Mouse (Mus musculus): Measurements from ENCODE around the gene Prpsap1. TPM values are rescaled to one million over a fixed set of nuclear protein-coding genes. Genes with fewer than 3 reads are reported as not detected.

Prpsap1 gene
- polyA plus RNA-seq, 1 experiment = 81.0 TPM

DNA sequence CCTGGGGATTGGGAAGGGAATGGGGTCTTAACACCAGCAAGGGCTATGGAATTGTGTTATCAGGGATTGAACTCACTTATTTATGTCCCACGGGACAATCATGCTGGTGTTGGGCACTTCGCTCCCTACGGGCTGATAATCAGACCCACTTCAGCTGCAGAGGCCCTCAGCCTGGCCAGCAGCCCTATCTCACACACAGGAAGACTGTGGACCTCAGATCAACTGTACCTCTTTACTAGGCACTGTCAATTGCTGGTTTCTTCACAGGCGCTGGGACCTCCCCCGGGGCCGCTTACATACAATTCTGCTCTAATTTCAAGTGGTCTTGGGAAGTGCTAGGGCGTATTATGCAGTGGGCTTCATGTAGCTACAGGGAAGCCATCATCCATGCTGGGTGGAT lies 42.7 kb upstream of the Prpsap1 start:
- Histone ChIP-seq H3K27me3 (ENCODE audit: control insufficient read depth, insufficient read depth, insufficient read length) (no peaks in the 10 kb centered on the region), H3ac (ENCODE audit: control insufficient read depth, insufficient read length, low read depth) (no peak overlapping the region), H3K4me3 (ENCODE audit: insufficient read depth, poor library complexity, severe bottlenecking) (no peak overlapping the region), H3K36me3 (ENCODE audit: control insufficient read depth, insufficient read depth) (peaks cover 44% of the 10 kb centered on the region), H3K79me3 (ENCODE audit: low read depth) (no peaks in the 10 kb centered on the region), H3K79me2 (ENCODE audit: control insufficient read depth, insufficient read depth) (peaks cover 6% of the 10 kb centered on the region)
- no peak for TF ChIP-seq FOSL1 (IDR thresholded peaks at IDR 0.05; ENCODE audit: insufficient read depth, low read length, poor library complexity, severe bottlenecking)
- TF ChIP-seq CTCF (IDR thresholded peaks at IDR 0.05; ENCODE audit: control insufficient read depth, insufficient read depth, insufficient read length) = no peak
- TF ChIP-seq MAX (IDR thresholded peaks at IDR 0.05) = no peak
- no peak for TF ChIP-seq MYOG (IDR thresholded peaks at IDR 0.05; ENCODE audit: control insufficient read depth, extremely low read depth, insufficient read length)
- no peak for TF ChIP-seq CEBPB (IDR thresholded peaks at IDR 0.05; ENCODE audit: low read depth)
- no peak for TF ChIP-seq USF1 (IDR thresholded peaks at IDR 0.05; ENCODE audit: low read depth)
- TF ChIP-seq MYOD1 (IDR thresholded peaks at IDR 0.05; ENCODE audit: control insufficient read depth, insufficient read length, low read depth) = no peak

DNA sequence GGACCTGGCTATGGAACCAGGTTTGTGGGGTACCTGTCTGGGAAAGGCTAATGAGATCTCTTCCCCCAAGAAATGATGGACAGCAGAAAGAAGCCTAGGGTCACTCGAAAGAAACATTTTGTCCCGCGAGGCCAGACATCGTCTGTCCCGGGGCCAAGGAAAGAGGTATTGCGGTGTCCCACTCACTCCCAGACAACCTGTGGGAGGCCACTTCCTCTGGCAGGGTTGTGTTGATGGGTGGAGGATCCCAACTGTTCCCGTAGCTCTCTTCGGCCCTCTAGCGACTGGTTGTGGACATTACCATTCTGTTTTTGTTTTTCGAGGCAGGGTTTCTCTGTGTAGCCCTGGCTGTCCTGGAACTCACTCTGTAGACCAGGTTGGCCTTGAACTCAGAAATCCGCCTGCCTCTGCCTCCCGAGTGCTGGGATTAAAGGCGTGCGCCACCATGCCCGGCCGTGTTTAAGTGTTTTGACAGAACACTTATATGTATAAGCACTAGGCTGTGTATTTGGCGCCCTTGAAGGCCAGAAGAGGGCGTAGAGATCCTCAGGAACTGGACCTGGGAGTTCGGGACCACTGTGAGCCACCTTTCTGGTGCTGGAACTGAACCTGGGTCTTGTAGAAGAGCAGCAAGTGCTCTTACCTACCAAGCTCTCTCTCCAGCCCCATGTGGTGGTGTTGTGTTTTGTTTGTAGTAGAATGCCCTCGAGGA lies 40.3 kb upstream of the Prpsap1 start:
- H3K4me3 ChIP-seq (ENCODE audit: insufficient read depth, poor library complexity, severe bottlenecking) = peak overlapping the region; percentile 55
- H3K79me2 ChIP-seq (ENCODE audit: control insufficient read depth, insufficient read depth) = peaks cover 13% of the 10 kb centered on the region
- H3K27me3 ChIP-seq (ENCODE audit: control insufficient read depth, insufficient read depth, insufficient read length) = no peaks in the 10 kb centered on the region
- no peaks in the 10 kb centered on the region for H3K79me3 ChIP-seq (ENCODE audit: low read depth)
- H3K36me3 ChIP-seq (ENCODE audit: control insufficient read depth, insufficient read depth) = peaks cover 22% of the 10 kb centered on the region
- no peak overlapping the region for H3ac ChIP-seq (ENCODE audit: control insufficient read depth, insufficient read length, low read depth)
- TF ChIP-seq MYOG (IDR thresholded peaks at IDR 0.05; ENCODE audit: control insufficient read depth, extremely low read depth, insufficient read length) (no peak), MYOD1 (IDR thresholded peaks at IDR 0.05; ENCODE audit: control insufficient read depth, insufficient read length, low read depth) (no peak), USF1 (IDR thresholded peaks at IDR 0.05; ENCODE audit: low read depth) (no peak), CTCF (IDR thresholded peaks at IDR 0.05; ENCODE audit: control insufficient read depth, insufficient read depth, insufficient read length) (peak; percentile 69), MAX (IDR thresholded peaks at IDR 0.05) (no peak), CEBPB (IDR thresholded peaks at IDR 0.05; ENCODE audit: low read depth) (no peak), FOSL1 (IDR thresholded peaks at IDR 0.05; ENCODE audit: insufficient read depth, low read length, poor library complexity, severe bottlenecking) (no peak)

DNA sequence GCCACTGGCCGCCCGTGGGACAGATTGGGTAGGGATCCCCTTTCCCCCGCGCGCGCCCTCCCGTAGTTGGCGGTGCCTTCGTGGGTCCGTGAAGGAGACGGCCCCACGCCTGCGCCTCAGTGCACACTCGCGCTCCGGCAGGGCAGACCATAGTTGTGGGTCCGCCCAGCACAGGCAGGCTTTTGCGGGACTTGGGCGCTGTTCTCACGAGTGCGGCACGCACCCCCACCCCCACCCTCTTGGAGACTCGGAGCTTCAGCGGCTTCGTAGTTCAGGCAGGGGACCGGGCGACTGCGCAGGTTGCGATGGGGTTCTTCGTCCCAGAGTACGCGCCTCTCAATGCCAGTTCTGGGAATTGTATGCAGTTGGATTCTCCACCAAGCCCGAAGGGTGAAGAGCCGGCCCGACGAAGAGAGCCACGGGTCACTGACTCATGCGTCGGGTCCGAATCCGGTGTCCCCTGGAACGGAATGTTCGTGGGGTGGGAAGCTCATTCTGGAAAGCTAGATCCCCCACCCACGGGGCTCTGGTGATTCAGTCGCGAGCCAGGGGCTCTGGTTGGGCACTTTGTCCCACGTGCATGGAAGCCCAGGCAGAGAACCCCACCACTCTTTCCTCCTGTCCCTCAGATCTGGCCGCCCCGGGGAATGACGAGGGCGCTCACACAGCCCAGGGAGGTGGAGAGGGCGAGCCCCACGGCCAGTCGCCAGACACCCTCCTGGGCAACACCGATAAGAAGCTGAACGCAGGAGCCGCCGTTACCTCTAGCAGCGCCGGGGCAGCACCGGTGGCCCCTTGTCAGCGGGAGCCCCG lies 39.5 kb upstream of the Prpsap1 start:
- Histone ChIP-seq H3K36me3 (ENCODE audit: control insufficient read depth, insufficient read depth) (peaks cover 14% of the 10 kb centered on the region), H3K4me3 (ENCODE audit: insufficient read depth, poor library complexity, severe bottlenecking) (peak overlapping the region; percentile 55), H3K27me3 (ENCODE audit: control insufficient read depth, insufficient read depth, insufficient read length) (no peaks in the 10 kb centered on the region), H3K79me2 (ENCODE audit: control insufficient read depth, insufficient read depth) (peaks cover 13% of the 10 kb centered on the region), H3K79me3 (ENCODE audit: low read depth) (no peaks in the 10 kb centered on the region), H3ac (ENCODE audit: control insufficient read depth, insufficient read length, low read depth) (peak overlapping the region; percentile 84)
- TF ChIP-seq MAX (IDR thresholded peaks at IDR 0.05) = peak; percentile 11
- TF ChIP-seq CEBPB (IDR thresholded peaks at IDR 0.05; ENCODE audit: low read depth) = no peak
- TF ChIP-seq MYOD1 (IDR thresholded peaks at IDR 0.05; ENCODE audit: control insufficient read depth, insufficient read length, low read depth) = no peak
- TF ChIP-seq MYOG (IDR thresholded peaks at IDR 0.05; ENCODE audit: control insufficient read depth, extremely low read depth, insufficient read length) = no peak

DNA sequence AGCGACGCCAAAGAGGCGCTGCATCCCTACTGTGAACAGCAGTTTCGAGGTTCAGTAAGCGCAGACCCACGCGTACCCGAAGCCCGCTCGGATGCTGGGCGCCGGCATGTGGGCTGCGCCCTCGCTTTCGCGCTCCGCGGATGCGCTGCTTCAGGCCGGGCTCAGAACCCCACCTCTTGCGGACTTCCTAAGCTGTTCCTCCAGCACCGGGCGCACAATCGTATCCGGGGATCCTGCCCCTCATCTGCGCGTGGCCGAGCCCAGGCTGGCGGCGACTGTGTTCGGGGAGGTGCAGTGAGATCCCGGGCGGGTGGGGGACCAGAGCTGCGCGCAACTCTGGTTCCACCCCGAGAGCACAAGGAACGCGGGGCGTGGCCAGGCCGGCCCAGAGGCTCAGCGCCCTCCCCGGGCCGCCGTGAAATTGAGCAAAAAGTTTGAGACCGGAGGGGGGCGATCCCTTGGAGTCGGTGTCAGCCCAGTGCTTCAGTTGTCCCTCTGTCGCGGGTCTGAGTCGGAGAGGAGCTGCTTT lies 38.9 kb upstream of the Prpsap1 start:
- no peaks in the 10 kb centered on the region for H3K27me3 ChIP-seq (ENCODE audit: control insufficient read depth, insufficient read depth, insufficient read length)
- H3K79me2 ChIP-seq (ENCODE audit: control insufficient read depth, insufficient read depth) = peaks cover 13% of the 10 kb centered on the region
- TF ChIP-seq CTCF (IDR thresholded peaks at IDR 0.05; ENCODE audit: control insufficient read depth, insufficient read depth, insufficient read length) (peak; percentile 6), MYOG (IDR thresholded peaks at IDR 0.05; ENCODE audit: control insufficient read depth, extremely low read depth, insufficient read length) (no peak), MAX (IDR thresholded peaks at IDR 0.05) (peak; percentile 69), FOSL1 (IDR thresholded peaks at IDR 0.05; ENCODE audit: insufficient read depth, low read length, poor library complexity, severe bottlenecking) (no peak)
- H3ac ChIP-seq (ENCODE audit: control insufficient read depth, insufficient read length, low read depth) = peak overlapping the region; percentile 84
- peaks cover 7% of the 10 kb centered on the region for H3K36me3 ChIP-seq (ENCODE audit: control insufficient read depth, insufficient read depth)
- peak overlapping the region; percentile 55 for H3K4me3 ChIP-seq (ENCODE audit: insufficient read depth, poor library complexity, severe bottlenecking)
- no peaks in the 10 kb centered on the region for H3K79me3 ChIP-seq (ENCODE audit: low read depth)

DNA sequence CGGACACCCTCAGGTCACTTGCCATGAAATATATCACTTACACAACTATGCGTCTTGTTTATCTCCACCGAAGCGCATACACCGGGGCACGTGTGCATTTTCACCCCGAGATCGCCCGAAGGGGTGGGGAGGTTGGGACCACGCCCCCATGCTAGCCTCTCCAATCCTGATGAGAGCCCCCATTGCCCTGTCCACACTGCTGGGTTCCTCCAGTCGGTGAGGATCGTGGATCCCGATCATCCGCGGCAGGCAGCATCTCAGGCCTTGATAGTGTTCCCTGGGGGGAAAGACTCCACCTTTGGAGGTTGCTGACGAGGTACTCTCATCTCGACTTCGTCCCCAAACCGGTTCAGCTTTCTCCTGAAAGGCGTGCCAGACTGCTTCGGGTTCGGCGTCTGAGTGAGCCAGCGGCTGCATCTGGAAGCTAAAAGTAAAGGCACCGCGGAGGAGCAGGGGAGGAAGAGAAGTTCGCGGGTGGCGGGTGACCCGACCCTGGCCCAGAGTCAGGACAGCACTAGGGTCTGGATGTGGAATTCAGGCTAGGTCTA lies 38.3 kb upstream of the Prpsap1 start:
- Histone ChIP-seq H3K27me3 (ENCODE audit: control insufficient read depth, insufficient read depth, insufficient read length) (no peaks in the 10 kb centered on the region), H3K79me2 (ENCODE audit: control insufficient read depth, insufficient read depth) (peaks cover 13% of the 10 kb centered on the region), H3K36me3 (ENCODE audit: control insufficient read depth, insufficient read depth) (peaks cover 2% of the 10 kb centered on the region), H3K79me3 (ENCODE audit: low read depth) (no peaks in the 10 kb centered on the region), H3ac (ENCODE audit: control insufficient read depth, insufficient read length, low read depth) (peak overlapping the region; percentile 84), H3K4me3 (ENCODE audit: insufficient read depth, poor library complexity, severe bottlenecking) (peak overlapping the region; percentile 55)
- peak; percentile 81 for TF ChIP-seq MAX (IDR thresholded peaks at IDR 0.05)
- TF ChIP-seq MYOG (IDR thresholded peaks at IDR 0.05; ENCODE audit: control insufficient read depth, extremely low read depth, insufficient read length) = no peak
- TF ChIP-seq MYOD1 (IDR thresholded peaks at IDR 0.05; ENCODE audit: control insufficient read depth, insufficient read length, low read depth) = no peak
- no peak for TF ChIP-seq FOSL1 (IDR thresholded peaks at IDR 0.05; ENCODE audit: insufficient read depth, low read length, poor library complexity, severe bottlenecking)
- no peak for TF ChIP-seq CEBPB (IDR thresholded peaks at IDR 0.05; ENCODE audit: low read depth)
- TF ChIP-seq USF1 (IDR thresholded peaks at IDR 0.05; ENCODE audit: low read depth) = peak; percentile 63
- TF ChIP-seq CTCF (IDR thresholded peaks at IDR 0.05; ENCODE audit: control insufficient read depth, insufficient read depth, insufficient read length) = no peak
